Mouse (Mus musculus) forebrain, embryonic 12.5 days (tissue): ENCODE results near the gene Mcm6. TPM values are rescaled to one million over a fixed set of nuclear protein-coding genes. Genes with fewer than 3 reads are reported as not detected.
"Not testable (repeated sequence)": the region's sequence is repeated elsewhere in the genome, so short reads cannot be mapped to it uniquely, and the experiment has no call there.

Experiments used
- ATAC-seq: fragments of 200-750 bp; cut with Nextera tagmentation; 2 replicates; pipeline ENCODE4 v1.8.0; 2017; ENCODE audit warnings: moderate TSS enrichment; ENCODE audit not compliant: low FRiP score
- H3K27ac ChIP-seq: fragments of 300-500 bp; sonication (generic); 2 replicates; pipeline ENCODE4 v1.5.1; 2016; ENCODE audit warnings: mild to moderate bottlenecking
- H3K27me3 ChIP-seq: fragments of 300-500 bp; sonication (generic); 2 replicates; pipeline ENCODE4 v1.6.1; 2016; ENCODE audit warnings: mild to moderate bottlenecking
- H3K36me3 ChIP-seq: fragments of 300-500 bp; sonication (generic); replicated peaks from 2 replicates; pipeline ENCODE4 v1.6.1; 2016; ENCODE audit warnings: mild to moderate bottlenecking
- H3K4me1 ChIP-seq: fragments of 300-500 bp; sonication (generic); 2 replicates; pipeline ENCODE4 v1.6.1; 2016
- H3K4me2 ChIP-seq: fragments of 300-500 bp; sonication (generic); 2 replicates; pipeline ENCODE4 v1.6.1; 2016; ENCODE audit warnings: mild to moderate bottlenecking, moderate library complexity
- H3K4me3 ChIP-seq: fragments of 300-500 bp; sonication (generic); replicated peaks from 2 replicates; pipeline ENCODE4 v1.5.1; 2016; ENCODE audit warnings: mild to moderate bottlenecking
- H3K9ac ChIP-seq: fragments of 300-500 bp; sonication (generic); 2 replicates; pipeline ENCODE4 v1.6.1; 2016; ENCODE audit warnings: mild to moderate bottlenecking
- H3K9me3 ChIP-seq: fragments of 300-500 bp; sonication (generic); 2 replicates; pipeline ENCODE4 v1.6.1; 2016
- WGBS: fragments of 180-500 bp; shearing (Covaris S2); methylation state at CpG from one replicate; pipeline ENCODE4 v1.1.7; 2016; 5-methylcytosine and 5-hydroxymethylcytosine counted together
- polyA plus RNA-seq: library from polyadenylated mRNA; unstranded; fragments of >200 nt; fragmentation: Nextera tagmentation; extraction: Ambion mirVana; gene quantifications from 2 replicates; pipeline ENCODE4 v1.2.1, GENCODE M21; 2016

Gene Mcm6
- polyA plus RNA-seq, 1 experiment from 2014 or later: 256 TPM

DNA sequence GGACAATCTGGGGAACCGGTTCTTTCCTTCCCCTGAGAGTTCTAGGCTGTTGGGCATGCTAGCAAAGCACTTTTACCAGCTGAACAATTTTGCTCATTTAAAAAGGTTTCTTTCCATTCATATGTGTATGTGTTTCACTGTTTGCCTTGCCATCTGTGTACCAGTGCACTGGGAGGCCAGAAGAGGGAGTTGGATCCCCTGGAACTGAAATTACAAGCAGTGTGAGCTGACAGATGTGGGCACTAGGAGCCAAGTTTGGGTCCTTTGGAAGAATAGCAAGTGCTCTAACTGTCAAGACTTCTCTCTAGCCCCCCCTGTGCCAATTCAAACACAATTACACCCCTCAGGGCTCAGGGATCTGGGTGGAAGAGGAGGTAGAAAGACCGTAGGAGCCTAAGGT, 34.7 kb downstream of the Mcm6 start:
- Histone ChIP-seq H3K9ac (no peak overlapping the region), H3K36me3 (peaks cover 26% of the 10 kb centered on the region), H3K4me1 (no peaks in the 10 kb centered on the region), H3K4me3 (no peak overlapping the region), H3K27me3 (no peaks in the 10 kb centered on the region), H3K9me3 (no peaks in the 10 kb centered on the region), H3K27ac (no peak overlapping the region), H3K4me2 (no peak overlapping the region)
- 81% methylated on average over 2 of the region's 2 CpGs for WGBS
- no peak for ATAC-seq

DNA sequence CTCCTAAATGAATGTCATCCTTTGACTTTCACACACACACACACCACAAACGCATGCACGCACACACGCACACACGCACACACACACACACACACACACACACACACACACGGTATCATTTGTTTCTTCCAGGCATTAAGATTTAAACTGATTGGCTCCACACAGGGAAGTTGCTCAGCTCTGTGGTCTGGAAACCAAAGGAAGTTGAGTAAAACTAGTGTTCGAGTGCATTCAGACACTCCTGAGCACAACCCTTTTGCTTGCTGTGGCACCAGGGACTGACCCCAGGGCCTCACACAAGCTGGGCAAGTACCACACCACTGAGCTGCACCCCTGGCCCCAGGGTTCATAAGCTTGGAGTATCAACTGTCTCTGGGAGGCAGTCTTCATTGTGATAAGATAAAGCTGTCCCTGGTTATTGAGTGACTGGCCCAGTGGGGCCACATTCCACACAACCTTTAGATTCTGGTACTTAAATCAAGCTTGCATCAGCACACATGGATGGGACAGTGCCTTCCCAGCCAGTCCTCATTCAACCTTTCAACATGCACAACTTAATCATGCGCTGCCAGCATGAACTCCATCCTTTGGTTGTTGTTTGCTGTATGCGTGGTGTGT, 36.3 kb downstream of the Mcm6 start:
- Histone ChIP-seq H3K27me3 (no peaks in the 10 kb centered on the region), H3K4me1 (no peaks in the 10 kb centered on the region), H3K36me3 (peaks cover 18% of the 10 kb centered on the region), H3K4me3 (no peak overlapping the region), H3K9ac (no peak overlapping the region), H3K9me3 (no peaks in the 10 kb centered on the region), H3K27ac (no peak overlapping the region), H3K4me2 (no peak overlapping the region)
- no peak for ATAC-seq
- 94% methylated on average over 8 of the region's 8 CpGs for WGBS

DNA sequence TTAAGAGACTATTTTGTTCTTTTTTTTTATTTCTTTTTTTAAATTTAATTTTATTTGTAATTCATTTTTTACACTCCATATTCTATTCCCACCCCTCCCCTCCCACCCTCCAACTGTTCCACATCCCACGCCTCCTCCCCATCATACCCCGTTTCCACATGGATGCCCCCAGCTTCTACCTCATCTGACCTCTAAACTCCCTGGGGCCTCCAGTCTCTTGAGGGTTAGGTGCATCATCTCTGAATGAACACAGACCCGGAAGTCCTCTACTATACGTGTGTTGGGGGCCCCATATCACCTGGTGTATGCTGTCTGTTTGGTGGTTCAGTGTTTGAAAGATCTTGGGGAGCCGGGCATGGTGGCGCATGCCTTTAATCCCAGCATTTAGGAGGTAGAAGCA, 40.2 kb downstream of the Mcm6 start:
- H3K27me3 ChIP-seq, H3K9me3 ChIP-seq, H3K4me3 ChIP-seq, H3K4me1 ChIP-seq, H3K27ac ChIP-seq, ATAC-seq, H3K4me2 ChIP-seq, H3K36me3 ChIP-seq, H3K9ac ChIP-seq: not testable (repeated sequence)
- WGBS: 88% methylated on average over 6 of the region's 6 CpGs

DNA sequence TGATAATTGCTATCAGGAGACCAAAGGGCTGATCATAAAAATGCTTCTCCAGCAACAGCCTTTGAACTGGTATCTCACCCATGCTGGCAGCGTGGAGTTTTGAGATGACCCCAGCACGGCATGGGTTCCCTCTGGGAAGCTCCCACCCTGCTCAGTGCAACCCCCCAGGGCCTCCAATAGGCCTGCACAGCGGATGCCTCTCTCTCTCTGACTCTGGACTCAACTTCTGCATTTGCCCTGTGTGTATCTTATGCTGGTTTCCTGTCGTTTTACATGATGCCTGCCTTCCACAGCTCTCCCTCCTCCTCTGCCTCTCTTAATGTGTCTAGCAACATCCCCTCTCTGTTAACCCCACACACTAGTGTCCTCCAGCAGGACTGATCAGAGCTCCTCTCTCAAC, 44.8 kb downstream of the Mcm6 start:
- no peaks in the 10 kb centered on the region for H3K4me1 ChIP-seq
- ATAC-seq: no peak
- no peaks in the 10 kb centered on the region for H3K9me3 ChIP-seq
- no peak overlapping the region for H3K27ac ChIP-seq
- H3K9ac ChIP-seq: no peak overlapping the region
- H3K4me2 ChIP-seq: no peak overlapping the region
- no peaks in the 10 kb centered on the region; the same call in 1 of the 2 replicates for H3K36me3 ChIP-seq
- H3K4me3 ChIP-seq: no peak overlapping the region
- H3K27me3 ChIP-seq: no peaks in the 10 kb centered on the region
- WGBS: 78% methylated on average over 4 of the region's 4 CpGs

DNA sequence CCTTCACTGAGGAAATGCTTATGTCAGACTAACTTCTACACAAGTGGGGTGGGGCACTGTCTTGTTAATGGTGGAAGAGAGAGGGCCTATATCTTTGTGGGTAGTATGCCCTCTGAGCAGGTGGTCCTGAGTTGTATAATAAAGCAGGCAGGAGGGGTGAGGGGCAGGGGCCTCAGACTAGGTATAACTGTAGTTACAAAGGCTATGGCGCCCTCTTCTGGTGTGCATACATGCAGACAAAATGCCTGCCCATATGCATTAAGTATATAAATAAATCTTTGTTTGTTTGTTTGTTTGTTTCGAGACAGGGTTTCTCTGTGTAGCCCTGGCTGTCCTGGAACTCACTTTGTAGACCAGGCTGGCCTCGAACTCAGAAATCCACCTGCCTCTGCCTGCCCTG, 50.4 kb downstream of the Mcm6 start:
- 87% methylated on average over 3 of the region's 3 CpGs for WGBS
- Histone ChIP-seq H3K4me3 (no peak overlapping the region), H3K9me3 (no peaks in the 10 kb centered on the region), H3K4me1 (no peaks in the 10 kb centered on the region), H3K36me3 (no peaks in the 10 kb centered on the region; the same call in 1 of the 2 replicates), H3K4me2 (no peak overlapping the region), H3K27ac (no peak overlapping the region), H3K9ac (no peak overlapping the region), H3K27me3 (no peaks in the 10 kb centered on the region)
- no peak for ATAC-seq

DNA sequence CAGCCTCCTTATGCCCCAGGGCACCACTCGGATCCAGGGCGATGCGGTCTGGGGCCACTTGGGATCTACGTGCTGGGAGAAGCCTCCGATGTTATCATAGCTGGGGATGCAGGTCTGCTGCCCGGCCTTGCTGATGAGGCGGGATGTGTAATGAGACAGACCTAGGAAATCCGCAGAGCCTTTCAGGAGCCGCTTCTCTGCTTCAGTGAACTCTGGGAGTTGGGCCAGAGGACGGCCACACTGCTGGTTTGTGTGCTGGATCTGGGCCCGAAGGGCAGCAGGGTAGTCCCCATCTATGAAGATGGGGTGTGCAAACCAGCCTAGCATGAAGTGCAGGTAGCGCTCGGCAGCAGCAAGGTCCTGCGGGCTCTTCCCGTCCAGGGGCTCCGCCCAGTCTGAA, 55.6 kb downstream of the Mcm6 start:
- Histone ChIP-seq H3K27ac (no peak overlapping the region), H3K4me1 (no peaks in the 10 kb centered on the region), H3K9me3 (0 out of 2 replicates have a peak, but pooled peaks cover 3% of the 10 kb centered on the region), H3K4me2 (no peak overlapping the region), H3K36me3 (0 out of 2 replicates have a peak, but pooled peaks cover 5% of the 10 kb centered on the region), H3K4me3 (no peak overlapping the region), H3K27me3 (no peaks in the 10 kb centered on the region), H3K9ac (no peak overlapping the region)
- 0 out of 2 replicates have a peak, but pooled peaks have one; percentile 14 for ATAC-seq
- WGBS: 89% methylated on average over 16 of the region's 16 CpGs

DNA sequence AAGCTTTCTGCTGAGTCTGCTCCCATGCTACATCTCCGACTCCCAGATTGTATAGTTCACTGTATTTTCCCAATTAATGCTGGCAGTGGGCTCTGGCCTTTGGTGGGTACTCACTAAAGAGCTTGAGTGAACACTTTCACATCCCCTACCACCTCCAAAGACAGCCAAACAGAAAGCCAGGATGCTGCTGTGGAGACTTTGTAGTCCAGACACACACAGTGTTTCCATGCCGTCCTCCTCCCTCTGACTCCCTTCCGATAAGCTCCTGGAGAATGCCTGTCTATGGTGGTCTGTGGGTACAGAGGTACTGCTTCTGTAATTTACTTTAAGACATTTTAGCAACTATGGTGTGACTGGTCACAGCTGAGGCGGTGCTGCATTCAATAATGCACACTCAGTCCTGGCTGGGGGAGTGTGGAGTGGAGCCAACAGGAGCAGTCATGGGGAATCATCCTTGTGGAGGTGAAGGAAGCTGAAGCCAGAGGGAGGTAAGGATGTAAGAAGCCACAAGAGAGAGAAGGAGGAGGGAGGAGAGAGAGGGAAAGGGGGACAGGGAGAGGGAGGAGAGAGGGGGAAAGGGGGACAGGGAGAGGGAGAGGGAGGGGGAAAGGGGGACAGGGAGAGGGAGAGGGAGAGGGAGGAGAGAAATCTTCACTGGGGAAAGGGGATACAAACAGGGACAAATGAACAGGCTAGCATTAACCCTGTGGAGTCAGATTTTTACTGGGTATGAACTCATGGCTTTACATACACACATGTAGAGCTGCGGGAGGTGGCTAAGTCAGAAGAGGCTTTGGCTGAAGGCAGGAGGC, 63.5 kb downstream of the Mcm6 start:
- H3K4me1 ChIP-seq: no peaks in the 10 kb centered on the region
- H3K36me3 ChIP-seq: 0 out of 2 replicates have a peak, but pooled peaks cover 2% of the 10 kb centered on the region
- no peak overlapping the region for H3K27ac ChIP-seq
- H3K9ac ChIP-seq: 0 out of 2 replicates have a peak overlapping the region, but pooled peaks have one; percentile 1
- no peak for ATAC-seq
- H3K9me3 ChIP-seq: no peaks in the 10 kb centered on the region
- WGBS: 75% methylated on average over 5 of the region's 5 CpGs
- no peak overlapping the region for H3K4me3 ChIP-seq
- no peaks in the 10 kb centered on the region for H3K27me3 ChIP-seq
- H3K4me2 ChIP-seq: no peak overlapping the region

DNA sequence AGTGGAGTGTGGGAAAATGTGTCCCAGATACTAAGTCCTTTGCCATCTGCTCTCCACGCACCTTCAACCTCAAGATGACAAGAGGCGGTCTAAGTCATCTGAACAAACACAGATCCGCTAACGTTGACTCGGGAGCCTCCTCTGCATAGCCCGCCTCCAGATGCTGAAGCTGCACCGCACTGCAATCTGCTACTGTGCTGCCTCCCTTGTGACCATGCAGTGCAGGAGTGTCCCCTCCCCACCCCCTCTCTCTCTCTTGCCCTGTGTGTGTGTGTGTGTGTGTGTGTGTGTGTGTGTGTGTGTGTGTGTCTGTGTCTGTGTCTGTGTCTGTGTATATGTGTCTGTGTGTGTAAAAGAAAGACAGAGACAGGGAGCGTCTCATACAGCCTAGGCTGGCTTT, 64.2 kb downstream of the Mcm6 start:
- Histone ChIP-seq H3K27ac (no peak overlapping the region), H3K4me1 (no peaks in the 10 kb centered on the region), H3K4me3 (no peak overlapping the region), H3K36me3 (no peaks in the 10 kb centered on the region), H3K9me3 (no peaks in the 10 kb centered on the region), H3K9ac (no peak overlapping the region), H3K4me2 (no peak overlapping the region), H3K27me3 (no peaks in the 10 kb centered on the region)
- no peak for ATAC-seq
- 79% methylated on average over 8 of the region's 8 CpGs for WGBS

DNA sequence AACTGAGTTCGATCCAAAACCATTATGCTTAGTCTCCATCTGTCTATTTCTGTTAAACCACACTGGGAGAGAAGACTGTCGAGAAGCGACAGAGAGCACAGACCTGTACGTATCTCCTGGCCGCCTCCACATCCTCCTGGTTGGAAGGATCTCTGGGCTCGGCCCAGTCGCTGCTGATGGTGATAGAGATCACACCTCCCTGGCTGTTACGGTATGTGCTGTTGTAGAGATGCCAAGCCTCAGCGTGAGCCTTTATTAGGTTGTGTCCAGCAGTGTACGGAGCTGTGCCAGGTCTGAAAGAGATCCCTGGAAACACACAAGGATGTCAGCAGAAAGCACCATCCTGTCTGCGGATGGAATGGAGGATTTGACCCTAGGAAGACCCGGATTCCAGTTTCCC, 65.9 kb downstream of the Mcm6 start:
- no peak overlapping the region for H3K27ac ChIP-seq
- H3K4me2 ChIP-seq: no peak overlapping the region
- H3K9ac ChIP-seq: no peak overlapping the region
- no peaks in the 10 kb centered on the region for H3K27me3 ChIP-seq
- H3K9me3 ChIP-seq: no peaks in the 10 kb centered on the region
- no peaks in the 10 kb centered on the region for H3K4me1 ChIP-seq
- WGBS: 92% methylated on average over 12 of the region's 12 CpGs
- ATAC-seq: no peak
- H3K36me3 ChIP-seq: no peaks in the 10 kb centered on the region
- H3K4me3 ChIP-seq: no peak overlapping the region

DNA sequence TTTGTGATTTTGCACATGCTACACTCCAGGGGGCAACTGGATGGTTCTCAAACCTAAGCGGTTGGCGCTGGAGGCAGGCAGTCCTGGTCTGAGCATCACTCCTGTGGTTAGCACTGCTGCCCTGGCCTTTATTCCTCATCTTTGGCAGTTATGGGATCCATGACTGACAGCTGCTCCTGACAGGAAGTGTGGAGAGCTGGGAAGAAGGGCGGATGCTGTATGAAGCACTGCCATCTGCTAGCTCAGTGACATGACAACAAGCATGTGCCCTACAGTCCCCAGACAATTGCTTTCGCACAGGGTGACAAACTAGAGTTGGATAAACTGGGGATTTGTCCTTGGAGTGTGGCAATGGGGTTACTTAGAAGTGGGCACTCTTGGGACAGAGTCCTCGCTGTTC, 69.2 kb downstream of the Mcm6 start:
- Histone ChIP-seq H3K27me3 (no peaks in the 10 kb centered on the region), H3K36me3 (no peaks in the 10 kb centered on the region; the same call in 1 of the 2 replicates), H3K9me3 (no peaks in the 10 kb centered on the region), H3K9ac (no peak overlapping the region), H3K4me3 (no peak overlapping the region), H3K4me2 (no peak overlapping the region), H3K4me1 (no peaks in the 10 kb centered on the region), H3K27ac (no peak overlapping the region)
- ATAC-seq: no peak
- 88% methylated on average over 5 of the region's 5 CpGs for WGBS

DNA sequence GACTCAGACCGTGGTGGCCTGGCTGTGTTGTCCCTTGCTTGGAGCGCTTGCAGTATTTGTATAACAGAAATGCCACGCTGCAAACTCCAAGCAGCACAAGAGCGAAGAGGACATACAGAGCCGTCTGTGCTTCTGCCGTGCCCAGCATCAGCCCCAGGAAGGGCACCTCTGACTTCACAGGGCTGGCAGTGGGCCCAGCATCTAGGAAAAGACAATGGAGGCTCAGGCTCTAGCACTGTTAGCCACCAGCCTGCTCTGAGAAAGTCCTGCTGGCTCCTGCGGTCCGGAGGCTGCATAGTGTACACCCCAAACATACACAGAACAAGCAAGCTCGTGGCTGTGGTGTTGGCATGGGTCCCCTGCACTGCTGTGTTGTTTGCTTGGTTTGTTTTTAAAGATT, 74.3 kb downstream of the Mcm6 start:
- Histone ChIP-seq H3K27ac (no peak overlapping the region), H3K4me2 (no peak overlapping the region), H3K27me3 (no peaks in the 10 kb centered on the region), H3K9ac (no peak overlapping the region), H3K4me3 (no peak overlapping the region), H3K4me1 (no peaks in the 10 kb centered on the region), H3K9me3 (no peaks in the 10 kb centered on the region), H3K36me3 (peaks cover 19% of the 10 kb centered on the region)
- ATAC-seq: no peak
- 87% methylated on average over 9 of the region's 9 CpGs for WGBS

DNA sequence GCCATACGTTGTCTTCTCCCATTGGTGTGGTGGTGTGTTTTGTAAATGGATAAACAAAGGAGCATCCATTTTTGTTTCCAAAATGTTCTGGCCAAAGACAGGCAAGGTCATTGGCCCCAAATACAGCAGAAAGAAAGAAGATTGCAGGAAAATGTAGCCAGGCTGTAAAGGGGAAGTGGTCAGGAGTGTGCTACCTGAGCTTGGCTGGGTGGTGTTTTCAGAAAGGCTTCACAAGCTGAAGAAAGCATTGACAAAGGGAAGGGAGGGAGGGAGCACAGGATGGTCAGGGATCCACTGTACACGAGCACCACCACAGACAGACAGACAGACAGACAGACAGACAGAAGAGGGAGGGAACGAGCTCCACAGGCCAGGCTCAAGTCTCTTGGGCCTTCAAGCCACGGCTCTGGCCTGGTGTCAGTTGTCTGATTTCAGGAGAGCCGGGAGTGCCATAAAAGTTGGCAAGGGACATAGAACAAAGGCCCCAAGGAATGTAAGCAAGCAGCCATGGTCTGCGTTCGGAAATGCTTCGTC, 75.2 kb downstream of the Mcm6 start:
- 94% methylated on average over 8 of the region's 8 CpGs for WGBS
- H3K36me3 ChIP-seq: peaks cover 28% of the 10 kb centered on the region
- no peaks in the 10 kb centered on the region for H3K4me1 ChIP-seq
- H3K4me3 ChIP-seq: no peak overlapping the region
- no peak for ATAC-seq
- no peak overlapping the region for H3K4me2 ChIP-seq
- no peak overlapping the region for H3K9ac ChIP-seq
- no peaks in the 10 kb centered on the region for H3K9me3 ChIP-seq
- no peaks in the 10 kb centered on the region for H3K27me3 ChIP-seq
- H3K27ac ChIP-seq: no peak overlapping the region
